Mouse (Mus musculus) embryonic fibroblast, embryonic 13.5 days (primary cell): ENCODE results near the gene Prf1.

ENCODE experiments used
- CTCF ChIP-seq: IDR thresholded peaks from 2 replicates; pipeline ENCODE4 v1.5.1; 2011; ENCODE audit warnings: mild to moderate bottlenecking, control low read depth, low read length, moderate library complexity, borderline replicate concordance; ENCODE audit not compliant: insufficient read depth
- POLR2A ChIP-seq: IDR thresholded peaks from 2 replicates; pipeline ENCODE4 v1.6.1; 2011; ENCODE audit warnings: low read depth, mild to moderate bottlenecking, control low read depth, low read length, moderate library complexity

DNA sequence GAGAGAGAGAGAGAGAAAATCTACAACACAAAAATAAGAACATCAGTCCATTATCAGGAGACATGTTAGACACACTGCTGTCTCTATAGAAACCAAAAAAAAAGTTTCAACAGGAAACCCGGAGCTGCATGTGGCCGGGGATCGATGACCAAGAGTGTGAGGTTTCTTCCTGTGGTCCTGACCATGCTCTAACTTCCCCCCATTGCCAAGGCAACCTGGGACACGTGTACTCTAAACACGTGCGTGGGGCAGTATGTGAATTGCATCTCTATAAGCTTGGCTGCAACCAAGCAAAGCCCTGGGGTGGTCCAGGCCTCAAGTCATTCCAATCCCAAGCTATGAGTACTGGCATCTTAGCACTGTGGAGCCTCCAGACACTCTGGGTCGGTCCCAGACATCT lies 36.9 kb downstream of the Prf1 start:
- TF ChIP-seq CTCF (no peak), POLR2A (no peak)
